27 mouse cellular contexts compared by ENCODE assay signal in genomic region chr14:99121584-99122339, GRCm38 (mm10).
"Had no signal": no experiment of that assay in that cellular context is flagged by ENCODE, and none has a peak within 500 bp of the region (broad histone marks: within the 10 kb centered on the region; RNA-seq: fewer than 3 reads in every experiment).

No protein-coding gene starts in this region.

- H3K27me3 ChIP-seq: heart, embryonic 12.5 days; hindbrain, embryonic 12.5 days; kidney, embryonic 15.5 days; limb, embryonic 13.5 days; limb, embryonic 15.5 days; liver, embryonic 12.5 days had no signal

- H3K9ac ChIP-seq: forebrain, postnatal 0 days; heart, embryonic 12.5 days; hindbrain, embryonic 12.5 days; hindbrain, embryonic 14.5 days; kidney, embryonic 15.5 days; limb, embryonic 13.5 days; limb, embryonic 15.5 days; liver, embryonic 12.5 days had no signal

- H3K4me2 ChIP-seq: heart, embryonic 12.5 days; hindbrain, embryonic 12.5 days; hindbrain, embryonic 14.5 days; kidney, embryonic 15.5 days; limb, embryonic 13.5 days; limb, embryonic 15.5 days; liver, embryonic 12.5 days had no signal

- H3K4me3 ChIP-seq: heart, adult 2 months; heart, embryonic 10.5 days; heart, embryonic 12.5 days; hindbrain, embryonic 10.5 days; hindbrain, embryonic 12.5 days; kidney, embryonic 15.5 days; layer of hippocampus, adult 2 months; limb, embryonic 13.5 days; limb, embryonic 15.5 days; liver, embryonic 12.5 days had no signal

- H3K4me1 ChIP-seq: heart, embryonic 10.5 days; heart, embryonic 12.5 days; hindbrain, embryonic 10.5 days; hindbrain, embryonic 12.5 days; kidney, embryonic 15.5 days; limb, embryonic 13.5 days; limb, embryonic 15.5 days; liver, embryonic 12.5 days had no signal

- ATAC-seq: forebrain, postnatal 0 days; hindbrain, embryonic 16.5 days; inflammation-experienced regulatory T-cells, adult 6 months; liver, embryonic 12.5 days had no signal

- DNase-seq: forebrain, postnatal 0 days; gastrocnemius, postnatal 14 days; gastrocnemius, postnatal 36 days; heart, adult 11 months; heart, adult 2 months; heart, postnatal 10 days; heart, postnatal 4 days; kidney, adult 11 months; kidney, adult 2 months; kidney, adult 9 months; kidney, postnatal 14 days; kidney, postnatal 36 days; layer of hippocampus, postnatal 36 days; left cerebral cortex, postnatal 4 days had no signal

- H3K9me3 ChIP-seq: heart, embryonic 10.5 days; heart, embryonic 12.5 days; hindbrain, embryonic 10.5 days; hindbrain, embryonic 12.5 days; kidney, embryonic 15.5 days; limb, embryonic 13.5 days; limb, embryonic 15.5 days; liver, embryonic 12.5 days had no signal

- H3K27ac ChIP-seq: heart, adult 2 months; heart, embryonic 10.5 days; hindbrain, embryonic 10.5 days; hindbrain, embryonic 12.5 days; hindbrain, embryonic 14.5 days; kidney, embryonic 15.5 days; kidney, postnatal 0 days; layer of hippocampus, adult 2 months; limb, embryonic 13.5 days; limb, embryonic 15.5 days; liver, embryonic 12.5 days had no signal
